Mouse (Mus musculus) left cerebral cortex, adult 18-20 months (tissue): ENCODE measurements around the gene Morn5. TPM values are rescaled to one million over a fixed set of nuclear protein-coding genes. Genes with fewer than 3 reads are reported as not detected.
A peak's percentile ranks its signal among the peaks of the same experiment; 100 is the strongest.

Experiments
- DNase-seq, 2 experiments: peaks; one replicate each; pipeline ENCODE4 v3.0.0; 2021 to 2022; ENCODE audit warnings: low spot score in 2 of 2, mixed read lengths in 1 of 2
- total RNA-seq, 2 experiments: library from RNA; stranded (reverse); gene quantifications; 2 replicates each; pipeline ENCODE4 v1.2.3; 2021

Gene Morn5
- total RNA-seq, 2 experiments from 2014 or later, result 1.0 to 1.3 TPM

DNA sequence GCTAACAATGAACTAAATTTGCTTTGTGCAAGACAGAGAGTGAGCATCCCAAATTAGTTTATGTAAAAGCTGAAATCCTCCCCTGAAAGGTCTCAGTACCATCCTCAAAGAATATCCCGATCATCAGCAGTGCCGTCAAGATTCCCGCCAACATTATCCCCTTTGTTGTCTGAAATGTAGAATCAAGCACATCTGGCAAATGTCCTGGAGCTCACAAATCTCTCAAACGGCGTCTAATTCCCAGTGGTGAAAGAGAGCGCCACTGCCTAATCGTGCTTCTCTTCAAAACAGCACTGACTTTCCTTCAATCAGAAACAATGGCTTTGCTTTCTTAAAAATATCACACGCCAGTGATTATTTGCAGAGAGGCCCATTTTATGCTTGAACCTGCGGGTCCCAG lies 17.9 kb downstream of the Morn5 start:
- no peak for DNase-seq

DNA sequence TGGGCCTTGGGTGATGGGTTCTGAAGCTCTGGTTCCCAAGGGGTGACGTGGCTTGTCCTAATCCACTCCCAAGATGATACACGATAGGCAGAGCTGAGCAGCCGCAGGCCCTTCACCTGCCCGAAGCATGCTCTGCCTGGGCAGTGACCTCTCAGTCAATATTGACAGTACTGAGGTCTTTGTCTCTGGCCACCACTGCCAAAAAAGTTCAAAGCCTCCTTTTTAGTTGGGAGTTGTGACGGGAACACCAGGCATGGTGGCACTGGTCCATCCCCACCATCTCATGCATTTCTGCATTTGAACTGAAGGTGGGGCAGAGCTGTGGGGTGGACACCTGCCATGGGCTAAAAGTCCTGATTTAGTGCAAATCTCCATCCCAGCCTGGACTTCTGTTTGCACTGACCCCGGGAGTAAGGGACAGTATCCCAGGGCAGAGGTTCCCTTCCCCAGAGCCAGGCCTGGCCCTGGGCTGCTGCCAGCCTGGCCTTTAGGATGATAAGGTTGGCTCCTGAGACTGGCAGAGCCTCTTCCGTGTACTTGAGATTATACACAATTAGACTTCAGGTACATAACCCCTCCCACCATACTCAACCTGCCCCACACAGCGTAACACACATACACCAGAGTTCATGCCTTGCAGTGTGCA lies 22.5 kb downstream of the Morn5 start:
- DNase-seq, result no peak

GRCm38 (mm10) chr2:36073781-36074180 lies 24.5 kb downstream of the Morn5 start:
- DNase-seq, result no peak

GRCm38 (mm10) chr2:36075210-36075609 lies 26.0 kb downstream of the Morn5 start:
- no peak for DNase-seq

DNA sequence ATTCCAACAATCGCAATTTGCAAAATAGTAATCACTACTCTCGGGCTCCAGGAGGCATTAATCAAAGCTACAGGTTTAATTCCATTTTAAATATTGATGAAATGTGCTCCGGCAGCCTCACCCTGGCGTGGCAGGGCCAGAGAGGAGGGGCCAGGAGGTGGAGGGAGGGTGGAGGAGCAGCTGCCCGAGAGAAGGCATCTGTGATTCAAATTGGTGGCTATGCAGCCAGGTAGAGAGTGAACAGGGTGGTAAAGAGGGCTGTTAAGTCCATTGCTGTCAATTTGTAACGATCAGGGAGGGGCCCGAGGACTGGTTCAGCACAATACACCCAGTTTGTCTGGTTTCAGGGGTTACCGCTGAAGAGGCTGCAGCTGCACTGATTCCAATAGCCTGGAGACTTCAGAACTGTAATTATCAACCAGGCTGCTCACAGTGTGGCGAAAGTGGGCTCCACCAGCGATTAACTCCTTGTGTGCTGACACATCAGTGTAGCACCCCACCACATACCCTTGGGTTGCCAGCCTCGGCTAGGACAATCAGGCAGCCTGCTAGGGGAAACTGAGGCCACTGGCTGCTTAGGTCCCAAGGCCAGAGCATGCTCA lies 28.0 kb downstream of the Morn5 start:
- no peak for DNase-seq

DNA sequence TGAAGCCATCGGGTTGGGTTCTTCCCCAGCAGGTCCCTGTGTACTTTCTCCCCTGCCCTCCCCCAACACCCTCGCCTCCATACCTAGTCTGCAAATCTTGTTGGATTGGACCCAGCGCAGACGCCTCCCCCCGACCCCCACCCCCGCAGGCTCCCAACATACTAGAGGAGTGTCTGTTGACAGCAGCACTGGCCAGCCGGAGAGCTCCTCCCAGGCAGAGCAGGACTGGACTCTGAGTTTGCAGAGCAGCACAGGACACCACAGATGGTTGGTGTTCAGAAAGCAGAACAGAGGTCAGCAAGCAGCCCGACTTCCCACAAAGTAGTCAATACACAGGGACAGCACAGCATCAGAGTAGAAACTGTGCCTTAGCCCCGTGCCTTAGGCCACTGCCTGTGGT lies 32.2 kb downstream of the Morn5 start:
- no peak for DNase-seq

GRCm38 (mm10) chr2:36082802-36083580 lies 33.7 kb downstream of the Morn5 start:
- DNase-seq, result no peak

DNA sequence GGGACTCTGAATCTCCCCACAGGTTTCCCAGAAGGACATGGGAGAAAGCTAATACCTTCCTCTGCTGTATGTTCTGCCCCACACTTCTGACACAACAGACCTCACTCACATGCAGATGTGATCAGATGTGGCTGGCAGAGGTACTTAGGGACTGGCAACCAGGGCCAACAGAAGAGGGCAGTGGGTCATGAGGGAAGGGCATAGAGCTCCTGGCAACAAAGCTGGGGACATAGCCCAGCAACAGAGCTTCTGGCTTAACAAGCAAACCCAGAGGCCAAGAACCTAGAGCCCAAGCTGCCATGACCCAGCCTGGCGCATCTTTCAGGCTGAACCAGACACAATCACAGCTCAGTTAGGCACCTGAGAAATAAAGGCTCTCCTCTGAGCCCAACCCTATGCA lies 35.8 kb downstream of the Morn5 start:
- no peak for DNase-seq

DNA sequence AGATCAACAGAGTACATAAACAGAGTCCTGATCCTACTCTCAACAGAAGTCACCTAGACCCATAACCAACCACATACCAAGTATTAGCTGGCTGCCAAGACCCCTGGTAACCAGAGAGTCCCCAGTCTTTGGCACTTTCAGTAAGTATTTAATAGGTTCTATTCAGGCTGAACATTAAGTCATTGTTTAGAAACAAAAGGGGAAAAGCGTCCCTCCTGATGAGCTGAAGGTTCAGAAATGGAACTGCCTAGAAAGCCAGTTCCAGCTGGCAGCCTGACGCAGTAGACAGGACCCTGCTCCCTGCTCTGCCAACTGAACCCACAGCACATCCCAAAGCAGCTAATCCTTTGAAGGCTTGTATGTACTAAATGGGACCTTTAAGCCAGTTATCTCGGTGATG lies 39.9 kb downstream of the Morn5 start:
- DNase-seq, result no peak

GRCm38 (mm10) chr2:36090853-36091741 lies 41.8 kb downstream of the Morn5 start:
- DNase-seq, result peak in 1 of 2 experiments; percentile 16

DNA sequence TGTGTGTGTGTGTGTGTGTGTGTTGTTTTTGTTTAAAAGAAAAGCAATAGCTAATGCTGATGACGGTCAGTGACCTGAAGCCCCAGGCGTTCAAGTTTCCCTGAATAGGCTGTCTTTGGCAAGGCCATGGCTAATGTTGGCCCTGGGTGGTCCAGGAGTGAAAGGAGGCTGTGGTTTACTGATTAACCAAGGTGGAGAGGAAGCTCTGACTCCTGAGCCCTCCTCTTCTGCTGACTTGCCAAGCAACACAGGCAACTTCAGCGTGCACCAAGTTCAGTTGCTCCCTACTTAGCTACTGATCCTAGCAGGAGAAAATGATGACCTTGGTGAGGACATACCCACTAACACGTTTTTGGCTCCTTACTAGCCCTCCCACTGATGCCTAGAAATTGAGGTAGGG lies 43.5 kb downstream of the Morn5 start:
- DNase-seq, result no peak

DNA sequence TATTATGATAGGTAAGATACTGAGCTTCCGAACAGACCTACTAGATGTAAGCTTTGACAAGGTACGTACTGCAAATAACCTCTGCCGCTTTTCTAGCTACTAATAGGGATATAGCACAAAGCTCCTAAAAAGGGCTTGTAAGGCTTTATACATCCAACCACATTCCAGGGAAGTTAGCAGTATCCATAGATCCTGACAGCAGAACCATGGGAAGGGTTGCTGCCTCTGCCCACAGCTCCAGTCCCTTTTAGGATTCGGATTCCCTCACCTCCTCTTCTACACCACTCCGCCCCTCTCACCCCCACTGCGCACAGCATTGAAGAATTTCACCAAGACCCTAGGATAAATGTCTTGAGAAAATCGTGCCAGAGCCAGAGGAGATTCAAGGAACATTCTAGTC lies 44.0 kb downstream of the Morn5 start:
- DNase-seq, result no peak

GRCm38 (mm10) chr2:36093914-36094475 lies 44.7 kb downstream of the Morn5 start:
- DNase-seq, result no peak

- no peak for DNase-seq
These were observed 48.0 kb downstream of the Morn5 start for GRCm38 (mm10) chr2:36097129-36097815.

GRCm38 (mm10) chr2:36098021-36098420 lies 48.8 kb downstream of the Morn5 start:
- no peak for DNase-seq

GRCm38 (mm10) chr2:36099739-36100138 lies 50.5 kb downstream of the Morn5 start:
- DNase-seq, result no peak

GRCm38 (mm10) chr2:36101866-36102558 lies 52.8 kb downstream of the Morn5 start:
- no peak for DNase-seq

DNA sequence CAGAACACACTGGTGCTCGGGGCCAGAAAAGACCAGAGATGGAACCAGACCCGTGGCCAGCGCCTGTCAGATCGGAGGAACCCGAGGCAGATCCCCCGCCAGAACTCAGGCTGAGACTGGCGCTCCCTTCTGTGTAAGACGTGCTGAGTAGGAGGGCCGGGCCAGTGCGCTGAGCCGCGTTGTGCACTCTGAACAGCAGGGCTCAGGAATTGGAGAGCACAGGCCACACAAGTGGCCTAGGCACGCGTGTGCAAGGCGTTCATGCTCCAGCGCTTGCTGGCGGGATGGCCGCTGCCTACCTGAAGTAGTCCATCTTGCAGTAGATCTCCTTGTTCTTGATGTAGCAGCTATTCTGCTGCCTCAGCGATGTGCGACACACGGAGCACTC lies 53.3 kb downstream of the Morn5 start:
- DNase-seq, result peak in 1 of 2 experiments; percentile 14

- DNase-seq, result no peak
These were observed 53.9 kb downstream of the Morn5 start for GRCm38 (mm10) chr2:36103069-36103554.
